Mouse (Mus musculus) layer of hippocampus, postnatal 25 days (tissue): ENCODE measurements around the gene Sema5a. TPM values are rescaled to one million over a fixed set of nuclear protein-coding genes. Genes with fewer than 3 reads are reported as not detected.

ENCODE experiments used
- DNase-seq, 2 experiments: peaks; one replicate each; pipeline ENCODE4 v3.0.0; 2022; ENCODE audit warnings: mixed read lengths in 2 of 2, low spot score in 1 of 2; ENCODE audit errors: extremely low spot score in 1 of 2
- total RNA-seq, 2 experiments: library from RNA; stranded (reverse); gene quantifications; 2 replicates each; pipeline ENCODE4 v1.2.3; 2021

Sema5a gene
- total RNA-seq, 2 experiments from 2014 or later, result 83.3 to 107 TPM

GRCm38 (mm10) chr15:32730839-32731238, 486.2 kb downstream of the Sema5a start:
- peak in 1 of 2 experiments; percentile 27 for DNase-seq

Other genes with a start within 250 kb of the Sema5a start
- not detected for gene Tas2r119, start 67.5 kb upstream of the Sema5a start, total RNA-seq